Mouse (Mus musculus): ENCODE results near the gene Doc2a.

GRCm38 (mm10) chr7:126823940-126824339, 23.3 kb upstream of the Doc2a start:
- no peak for TF ChIP-seq CTCF (IDR thresholded peaks at IDR 0.05; ENCODE audit: borderline replicate concordance, insufficient read depth, low read depth, low read length)
- TF ChIP-seq POLR2A (IDR thresholded peaks at IDR 0.05; ENCODE audit: borderline replicate concordance, insufficient read depth, low read length): no peak

Measured in cerebellum, adult 2 months (tissue).